Comparison of ENCODE assay signal across 11 mouse cellular contexts in the genomic region with DNA sequence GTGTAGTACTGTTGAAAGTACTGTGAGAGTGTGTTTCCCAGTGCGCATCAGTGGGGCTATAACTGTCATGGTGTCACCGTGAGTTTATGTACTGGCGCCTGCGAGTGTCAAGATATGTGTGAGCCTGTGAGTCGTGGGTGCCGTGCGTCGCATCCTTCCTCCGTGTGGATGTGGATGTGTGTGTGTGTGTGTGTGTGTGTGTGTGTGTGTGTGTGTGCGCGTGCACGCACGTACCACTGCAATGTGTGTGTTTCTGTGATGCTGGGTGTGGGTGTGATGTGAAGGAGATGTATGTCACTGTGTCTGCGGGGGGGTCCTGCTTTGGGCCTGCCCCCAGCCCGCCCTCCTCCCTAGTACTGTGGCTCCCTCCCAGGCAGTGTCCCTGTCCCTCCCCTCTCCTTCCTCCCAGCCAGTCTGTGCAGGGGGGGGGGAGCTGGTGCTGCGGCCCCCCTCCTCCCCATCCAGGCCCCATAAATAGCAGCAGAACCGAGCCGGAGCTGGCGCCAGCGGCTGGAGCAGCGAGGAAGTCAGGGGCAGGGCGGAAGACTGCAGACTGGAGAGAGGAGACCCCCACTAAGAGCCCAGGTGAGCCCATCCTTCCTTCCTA. TPM values are rescaled to one million over a fixed set of nuclear protein-coding genes. Genes with fewer than 3 reads are reported as not detected.
DNase-seq lines count a peak whose midpoint lies in the region; ATAC-seq and TF ChIP-seq lines count a peak whose summit lies in the region.
"Had no signal": no experiment of that assay in that cellular context is flagged by ENCODE, and none has a peak within 500 bp of the region (broad histone marks: within the 10 kb centered on the region; RNA-seq: fewer than 3 reads in every experiment).

A gene (plus strand): TSS at position 321 of the 607 bp plus-strand sequence.

- H3K9me3 ChIP-seq in heart, embryonic 10.5 days, result no peaks in the 10 kb centered on the region
- peaks cover 6% of the 10 kb centered on the region for H3K9me3 ChIP-seq in E14TG2a.4 (ENCODE audit: low read length)
- H3K9me3 ChIP-seq in hindbrain, embryonic 15.5 days, result no peaks in the 10 kb centered on the region
- H3K9me3 ChIP-seq in limb, embryonic 14.5 days (ENCODE audit: control insufficient read depth, low read length), result no peaks in the 10 kb centered on the region
- no peaks in the 10 kb centered on the region for H3K9me3 ChIP-seq in intestine, embryonic 16.5 days (ENCODE audit: control insufficient read depth, low read length)

- H3K9ac ChIP-seq in hindbrain, embryonic 15.5 days, result no peak within 1 kb of the TSS
- H3K9ac ChIP-seq in limb, embryonic 14.5 days (ENCODE audit: low read depth, low read length, severe bottlenecking), result no peak within 1 kb of the TSS
- H3K9ac ChIP-seq in intestine, embryonic 16.5 days (ENCODE audit: low read depth, low read length), result no peak within 1 kb of the TSS

- peaks cover 77% of the 10 kb centered on the region for H3K27me3 ChIP-seq in heart, embryonic 10.5 days (ENCODE audit: insufficient read depth, poor library complexity, severe bottlenecking)
- H3K27me3 ChIP-seq in E14TG2a.4 (ENCODE audit: insufficient read depth, low read length), result peaks cover 45% of the 10 kb centered on the region
- no peaks in the 10 kb centered on the region for H3K27me3 ChIP-seq in hindbrain, embryonic 15.5 days
- no peaks in the 10 kb centered on the region for H3K27me3 ChIP-seq in limb, embryonic 14.5 days (ENCODE audit: control insufficient read depth, insufficient read depth, low read length)
- H3K27me3 ChIP-seq in intestine, embryonic 16.5 days (replicated peaks; ENCODE audit: control insufficient read depth, insufficient read depth, low read length), result no peaks in the 10 kb centered on the region

- no peak for TF ChIP-seq POLR2A in limb, embryonic 14.5 days (IDR thresholded peaks at IDR 0.05; ENCODE audit: borderline replicate concordance, extremely low read depth, insufficient read depth, insufficient read length)

- DNase-seq in heart, embryonic 10.5 days (ENCODE audit: low spot score), result no peak
- no peak for DNase-seq in heart, postnatal 10 days
- no peak for DNase-seq in limb, embryonic 14.5 days (ENCODE audit: low spot score)
- no peak for DNase-seq in cerebellum, adult 11-12 months
- no peak for DNase-seq in cerebellum, adult 8-10 months
- DNase-seq: cerebellum, adult 9-10 months; kidney, postnatal 25 days had no signal

- H3K4me3 ChIP-seq in heart, embryonic 10.5 days, result peak within 1 kb of the TSS; percentile 12; the same call in 1 of the 2 replicates
- H3K4me3 ChIP-seq in E14TG2a.4 (replicated peaks; ENCODE audit: low read length), result peak within 1 kb of the TSS; percentile 43
- H3K4me3 ChIP-seq in hindbrain, embryonic 15.5 days, result no peak within 1 kb of the TSS
- H3K4me3 ChIP-seq in limb, embryonic 14.5 days (replicated peaks; ENCODE audit: low read length), result no peak within 1 kb of the TSS
- H3K4me3 ChIP-seq in intestine, embryonic 16.5 days (ENCODE audit: low read length), result no peak within 1 kb of the TSS

- H3K36me3 ChIP-seq in heart, embryonic 10.5 days, result no peaks in the 10 kb centered on the region
- H3K36me3 ChIP-seq in E14TG2a.4 (ENCODE audit: insufficient read depth, low read length), result no peaks in the 10 kb centered on the region
- peaks cover 3% of the 10 kb centered on the region; the same call in 1 of the 2 replicates for H3K36me3 ChIP-seq in hindbrain, embryonic 15.5 days
- no peaks in the 10 kb centered on the region for H3K36me3 ChIP-seq in limb, embryonic 14.5 days (ENCODE audit: control insufficient read depth, insufficient read depth, low read length)
- H3K36me3 ChIP-seq in intestine, embryonic 16.5 days (ENCODE audit: control insufficient read depth, insufficient read depth, low read length), result no peaks in the 10 kb centered on the region

- peak; percentile 40; the same call in 1 of the 2 replicates for ATAC-seq in hindbrain, embryonic 15.5 days (ENCODE audit: low FRiP score, low read depth)
- 0 out of 2 replicates have a peak, but pooled peaks have one; percentile 19 for ATAC-seq in limb, embryonic 14.5 days (ENCODE audit: low FRiP score, low read depth)
- no peak for ATAC-seq in intestine, embryonic 16.5 days

- TF ChIP-seq CTCF in E14TG2a.4 (conservative IDR thresholded peaks at IDR 0.05; ENCODE audit: low read length), result no peak

- H3K27ac ChIP-seq in heart, embryonic 10.5 days, result no peak within 1 kb of the TSS
- H3K27ac ChIP-seq in hindbrain, embryonic 15.5 days (replicated peaks), result no peak within 1 kb of the TSS
- H3K27ac ChIP-seq in limb, embryonic 14.5 days (replicated peaks; ENCODE audit: low read depth, low read length), result no peak within 1 kb of the TSS
- no peak within 1 kb of the TSS for H3K27ac ChIP-seq in intestine, embryonic 16.5 days (ENCODE audit: low read length)

- H3K4me2 ChIP-seq in hindbrain, embryonic 15.5 days, result peak within 1 kb of the TSS; percentile 7; the same call in 1 of the 2 replicates
- H3K4me2 ChIP-seq in limb, embryonic 14.5 days (replicated peaks; ENCODE audit: low read depth, low read length, severe bottlenecking), result no peak within 1 kb of the TSS
- no peak within 1 kb of the TSS for H3K4me2 ChIP-seq in intestine, embryonic 16.5 days (ENCODE audit: low read depth, low read length)

- intact Hi-C loops in heart, postnatal 10 days (cut with DNase I), result no loop called here

- WGBS in heart, embryonic 10.5 days, result 61% methylated on average over 20 of the region's 22 CpGs
- WGBS in hindbrain, embryonic 15.5 days, result 77% methylated on average over 22 of the region's 22 CpGs
- 68% methylated on average over 22 of the region's 22 CpGs for WGBS in limb, embryonic 14.5 days
- WGBS in intestine, embryonic 16.5 days, result 60% methylated on average over 22 of the region's 22 CpGs

- H3K4me1 ChIP-seq in heart, embryonic 10.5 days, result peaks cover 31% of the 10 kb centered on the region
- H3K4me1 ChIP-seq in E14TG2a.4 (replicated peaks; ENCODE audit: low read depth, low read length), result peaks cover 28% of the 10 kb centered on the region
- H3K4me1 ChIP-seq in hindbrain, embryonic 15.5 days (replicated peaks), result peaks cover 16% of the 10 kb centered on the region
- no peaks in the 10 kb centered on the region; the same call in 1 of the 2 replicates for H3K4me1 ChIP-seq in limb, embryonic 14.5 days (ENCODE audit: control insufficient read depth, insufficient read depth, low read length)
- H3K4me1 ChIP-seq in intestine, embryonic 16.5 days (ENCODE audit: control insufficient read depth, insufficient read depth, low read length), result no peaks in the 10 kb centered on the region

RNA-seq across cellular contexts. Expression of the gene that starts here (rescaled TPM):
- polyA plus RNA-seq in heart, embryonic 10.5 days (2016; fragmentation: Nextera tagmentation; extraction: Ambion mirVana), result 0.36 and 0.41 TPM in 2 replicates
- total RNA-seq in heart, postnatal 10 days (2021), result under 1 TPM in 1 of 2 experiments, not detected in 1; 0.12 TPM
- 6.4 and 9.9 TPM in 2 replicates for polyA plus RNA-seq in hindbrain, embryonic 15.5 days (2015; fragmentation: Nextera tagmentation; extraction: Ambion mirVana)
- 0.74 and 0.83 TPM in 2 replicates for polyA plus RNA-seq in limb, embryonic 14.5 days (2012; rRNA removed)
- 0.47 and 0.65 TPM in 2 replicates for polyA plus RNA-seq in limb, embryonic 14.5 days (2014; fragmentation: Nextera tagmentation; extraction: Ambion mirVana)
- polyA plus RNA-seq in intestine, embryonic 16.5 days (2015; fragmentation: Nextera tagmentation; extraction: Ambion mirVana), result 0.61 TPM in 2 replicates
- polyA plus RNA-seq: C2C12 had no signal

Comparison
In these comparisons a context has a peak if more than half of its experiments do, and no peak if none do; other contexts are left out.
1. Peak in ATAC-seq in limb, embryonic 14.5 days; RNA of the gene not detected or under 1 TPM.
2. H3K4me3 ChIP-seq: peak in heart, embryonic 10.5 days (single experiment) and E14TG2a.4 (single experiment); none in hindbrain, embryonic 15.5 days (single experiment), limb, embryonic 14.5 days (single experiment) and intestine, embryonic 16.5 days (single experiment).